Mouse (Mus musculus) MEL (cell line): Measurements from ENCODE around the gene Usp38.

ENCODE experiments used
- CTCF ChIP-seq, 3 experiments: IDR thresholded peaks in 2 of 3; conservative IDR thresholded peaks in 1 of 3; 2 replicates each; pipeline ENCODE4 v1.5.1; 2011 to 2012; ENCODE audit warnings: low read length in 3 of 3, low read depth in 2 of 3, mild to moderate bottlenecking in 2 of 3, improper control_type of control experiment in 1 of 3, inconsistent platforms in 1 of 3, mixed read lengths in 1 of 3, moderate library complexity in 1 of 3; ENCODE audit not compliant: control insufficient read depth in 1 of 3, insufficient read depth in 1 of 3, poor library complexity in 1 of 3, severe bottlenecking in 1 of 3
- ELF1 ChIP-seq: IDR thresholded peaks from 2 replicates; pipeline ENCODE4 v1.6.1; 2014; ENCODE audit warnings: low read depth, mild to moderate bottlenecking, inconsistent platforms, low read length, improper control_type of control experiment, moderate library complexity
- ETS1 ChIP-seq: IDR thresholded peaks from 2 replicates; pipeline ENCODE4 v1.6.1; 2012; ENCODE audit warnings: low read depth, mild to moderate bottlenecking, inconsistent platforms, low read length, improper control_type of control experiment, moderate library complexity
- MYC ChIP-seq: IDR thresholded peaks from 2 replicates; pipeline ENCODE4 v1.6.1; 2011; ENCODE audit warnings: low read depth, mild to moderate bottlenecking, low read length, improper control_type of control experiment, moderate library complexity
- UBTF ChIP-seq: IDR thresholded peaks from 2 replicates; pipeline ENCODE4 v1.6.1; 2012; ENCODE audit warnings: low read depth, mild to moderate bottlenecking, inconsistent platforms, low read length, improper control_type of control experiment, moderate library complexity, borderline replicate concordance; ENCODE audit not compliant: insufficient read depth
- USF2 ChIP-seq, 2 experiments: IDR thresholded peaks; 2 replicates each; pipeline ENCODE4 v1.6.1; 2011 to 2012; ENCODE audit warnings: improper control_type of control experiment in 2 of 2, low read length in 2 of 2, borderline replicate concordance in 1 of 2, inconsistent platforms in 1 of 2, low read depth in 1 of 2, mild to moderate bottlenecking in 1 of 2; ENCODE audit not compliant: insufficient read depth in 1 of 2

- TF ChIP-seq MYC (no peak), CTCF (IDR thresholded peaks at IDR 0.05 in 2 of 3, conservative IDR thresholded peaks at IDR 0.05 in 1 of 3; ENCODE audit: control insufficient read depth in 1 of 3, insufficient read depth in 1 of 3, low read depth in 2 of 3, low read length in 3 of 3, poor library complexity in 1 of 3, severe bottlenecking in 1 of 3) (no peak), ETS1 (no peak), UBTF (no peak), USF2 (IDR thresholded peaks at IDR 0.05; ENCODE audit: borderline replicate concordance in 1 of 2, insufficient read depth in 1 of 2, low read depth in 1 of 2, low read length in 2 of 2) (no peak), ELF1 (no peak)
These were observed 57.0 kb downstream of the Usp38 start for GRCm38 (mm10) chr8:80957776-80958175.
